Mouse (Mus musculus): ENCODE data around the gene Ints14. TPM values are rescaled to one million over a fixed set of nuclear protein-coding genes. Genes with fewer than 3 reads are reported as not detected.
"Not testable (repeated sequence)": the region's sequence is repeated elsewhere in the genome, so short reads cannot be mapped to it uniquely, and the experiment has no call there.

Gene Ints14
- total RNA-seq, 4 experiments from 2014 or later, result 12.8 to 17.2 (median 14.2) TPM

GRCm38 (mm10) chr9:64952055-64952454, 8.7 kb upstream of the Ints14 start:
- DNase-seq (ENCODE audit: low spot score), result no peak

GRCm38 (mm10) chr9:64953190-64953589, 7.5 kb upstream of the Ints14 start:
- no peak for DNase-seq (ENCODE audit: low spot score)

- no peak for DNase-seq (ENCODE audit: low spot score)
These were observed 4.4 kb upstream of the Ints14 start for GRCm38 (mm10) chr9:64956337-64956736.

- DNase-seq (ENCODE audit: low spot score), result no peak
These were observed 3.4 kb upstream of the Ints14 start for GRCm38 (mm10) chr9:64957276-64957675.

- no peak for DNase-seq (ENCODE audit: low spot score)
These were observed 244 bp downstream of the Ints14 start for GRCm38 (mm10) chr9:64960978-64961320.

GRCm38 (mm10) chr9:64980548-64980947, 19.8 kb downstream of the Ints14 start:
- DNase-seq (ENCODE audit: low spot score), result no peak

GRCm38 (mm10) chr9:64981904-64982303, 21.2 kb downstream of the Ints14 start:
- no peak for DNase-seq (ENCODE audit: low spot score)

- no peak for DNase-seq (ENCODE audit: low spot score)
These were observed 24.5 kb downstream of the Ints14 start for GRCm38 (mm10) chr9:64985037-64985794.

- DNase-seq (ENCODE audit: low spot score), result no peak
These were observed 25.1 kb downstream of the Ints14 start for GRCm38 (mm10) chr9:64985807-64986206.

- DNase-seq (ENCODE audit: low spot score), result no peak
These were observed 26.9 kb downstream of the Ints14 start for GRCm38 (mm10) chr9:64987651-64988050.

GRCm38 (mm10) chr9:64988443-64988842, 27.7 kb downstream of the Ints14 start:
- DNase-seq (ENCODE audit: low spot score), result no peak

- DNase-seq (ENCODE audit: low spot score), result no peak
These were observed 29.6 kb downstream of the Ints14 start for GRCm38 (mm10) chr9:64990291-64990690.

GRCm38 (mm10) chr9:64995464-64995863, 34.8 kb downstream of the Ints14 start:
- DNase-seq (ENCODE audit: low spot score), result not testable (repeated sequence)

GRCm38 (mm10) chr9:65001481-65001880, 40.8 kb downstream of the Ints14 start:
- no peak for DNase-seq (ENCODE audit: low spot score)

- no peak for DNase-seq (ENCODE audit: low spot score)
These were observed 45.0 kb downstream of the Ints14 start for GRCm38 (mm10) chr9:65005737-65006136.

GRCm38 (mm10) chr9:65010632-65011031, 49.9 kb downstream of the Ints14 start:
- no peak for DNase-seq (ENCODE audit: low spot score)

GRCm38 (mm10) chr9:65011304-65011703, 50.6 kb downstream of the Ints14 start:
- DNase-seq (ENCODE audit: low spot score), result no peak

GRCm38 (mm10) chr9:65015461-65016222, 54.9 kb downstream of the Ints14 start:
- no peak for DNase-seq (ENCODE audit: low spot score)

GRCm38 (mm10) chr9:65016241-65016977, 55.7 kb downstream of the Ints14 start:
- DNase-seq (ENCODE audit: low spot score), result no peak

- no peak for DNase-seq (ENCODE audit: low spot score)
These were observed 56.5 kb downstream of the Ints14 start for GRCm38 (mm10) chr9:65016978-65017827.

GRCm38 (mm10) chr9:65017896-65018295, 57.2 kb downstream of the Ints14 start:
- no peak for DNase-seq (ENCODE audit: low spot score)

Data from heart, adult 8-10 months (tissue).